Mouse (Mus musculus) heart, embryonic 14.5 days (tissue): ENCODE measurements at regions not wholly inside any gene's neighbourhood (a gene's known extent, or its start where the extent isn't known, plus 50 kb on each side); places are given as distances from the start of the nearest gene placed in this dataset.

Experiments
- ATAC-seq: fragments of 200-750 bp; cut with Nextera tagmentation; 2 replicates; pipeline ENCODE4 v1.8.0; 2017; ENCODE audit warnings: low read depth, moderate TSS enrichment; ENCODE audit not compliant: insufficient number of reproducible peaks, insufficient read depth, low FRiP score
- H3K27ac ChIP-seq, 2 experiments: fragments of 200-500 bp in 1 of 2; fragments of 300-500 bp in 1 of 2; sonication (generic) in 1 of 2; replicated peaks in 1 of 2; 2 replicates each; pipeline ENCODE4 v1.5.1; 2012 to 2014; ENCODE audit warnings: low read depth in 2 of 2, low read length in 2 of 2, control low read depth in 1 of 2, mild to moderate bottlenecking in 1 of 2, mixed read lengths in 1 of 2; ENCODE audit not compliant: control insufficient read depth in 1 of 2, insufficient read depth in 1 of 2
- H3K27me3 ChIP-seq: fragments of 300-500 bp; sonication (generic); 2 replicates; pipeline ENCODE4 v1.6.1; 2014; ENCODE audit warnings: mild to moderate bottlenecking, low read length, control low read depth; ENCODE audit not compliant: control insufficient read depth, insufficient read depth
- H3K36me3 ChIP-seq: fragments of 300-500 bp; sonication (generic); 2 replicates; pipeline ENCODE4 v1.6.1; 2014; ENCODE audit warnings: mild to moderate bottlenecking, control low read depth, low read length, mixed read lengths; ENCODE audit not compliant: control insufficient read depth, insufficient read depth
- H3K4me1 ChIP-seq, 2 experiments: fragments of 200-500 bp in 1 of 2; fragments of 300-500 bp in 1 of 2; sonication (generic) in 1 of 2; 2 replicates each; pipeline ENCODE4 v1.6.1; 2012 to 2014; ENCODE audit warnings: low read length in 2 of 2, control low read depth in 1 of 2, mixed read lengths in 1 of 2; ENCODE audit not compliant: control insufficient read depth in 2 of 2, insufficient read depth in 2 of 2
- H3K4me2 ChIP-seq: fragments of 300-500 bp; sonication (generic); 2 replicates; pipeline ENCODE4 v1.6.1; 2014; ENCODE audit warnings: mild to moderate bottlenecking, low read length
- H3K4me3 ChIP-seq, 2 experiments: fragments of 200-500 bp in 1 of 2; fragments of 300-500 bp in 1 of 2; sonication (generic) in 1 of 2; 2 replicates each; pipeline ENCODE4 v1.5.1; 2012 to 2014; ENCODE audit warnings: low read length in 2 of 2, mild to moderate bottlenecking in 2 of 2, control low read depth in 1 of 2, low read depth in 1 of 2, moderate library complexity in 1 of 2; ENCODE audit not compliant: control insufficient read depth in 1 of 2, insufficient read depth in 1 of 2
- H3K9ac ChIP-seq: fragments of 300-500 bp; sonication (generic); 2 replicates; pipeline ENCODE4 v1.6.1; 2014; ENCODE audit warnings: mild to moderate bottlenecking, low read length
- H3K9me3 ChIP-seq: fragments of 300-500 bp; sonication (generic); 2 replicates; pipeline ENCODE4 v1.6.1; 2016; ENCODE audit warnings: low read length, control low read depth; ENCODE audit not compliant: control insufficient read depth
- WGBS: fragments of 180-500 bp; shearing (Covaris S2); extraction: QIAGEN DNeasy Blood & Tissue Kit; methylation state at CpG from one replicate; pipeline ENCODE4 v1.1.7; 2014; 5-methylcytosine and 5-hydroxymethylcytosine counted together

GRCm38 (mm10) chr16:89625253-89625652 is 54.3 kb upstream of the Krtap11-1 start:
- Histone ChIP-seq H3K9ac (no peak overlapping the region), H3K4me3 (no peak overlapping the region), H3K4me2 (no peak overlapping the region), H3K36me3 (no peaks in the 10 kb centered on the region), H3K9me3 (no peaks in the 10 kb centered on the region), H3K27me3 (no peaks in the 10 kb centered on the region), H3K27ac (no peak overlapping the region), H3K4me1 (no peaks in the 10 kb centered on the region)
- 88% methylated on average over 12 of the region's 12 CpGs for WGBS
- no peak for ATAC-seq
